ENCODE assay signal across 17 mouse cellular contexts in genomic region chr4:136123792-136124161, GRCm38 (mm10). TPM values are rescaled to one million over a fixed set of nuclear protein-coding genes. Genes with fewer than 3 reads are reported as not detected.
DNase-seq lines count a peak whose midpoint lies in the region; ATAC-seq and TF ChIP-seq lines count a peak whose summit lies in the region.
"Had no signal": no experiment of that assay in that cellular context is flagged by ENCODE, and none has a peak within 500 bp of the region (broad histone marks: within the 10 kb centered on the region; RNA-seq: fewer than 3 reads in every experiment).

No protein-coding gene starts in this region.

- TF ChIP-seq CTCF in heart, adult 2 months (IDR thresholded peaks at IDR 0.05) = no peak

- TF ChIP-seq POLR2A in heart, adult 2 months (IDR thresholded peaks at IDR 0.05; ENCODE audit: insufficient read depth, low read depth, low read length) = no peak

- H3K9me3 ChIP-seq in kidney, embryonic 14.5 days (ENCODE audit: control insufficient read depth, low read length) = no peaks in the 10 kb centered on the region
- no peaks in the 10 kb centered on the region for H3K9me3 ChIP-seq in neural tube, embryonic 14.5 days (ENCODE audit: control insufficient read depth, low read length)
- no peaks in the 10 kb centered on the region for H3K9me3 ChIP-seq in neural tube, embryonic 15.5 days (replicated peaks)
- H3K9me3 ChIP-seq in stomach, embryonic 16.5 days (replicated peaks; ENCODE audit: control insufficient read depth, low read length) = no peaks in the 10 kb centered on the region
- H3K9me3 ChIP-seq: midbrain, embryonic 15.5 days; neural tube, embryonic 12.5 days had no signal

- H3K9ac ChIP-seq in heart, adult 2 months (ENCODE audit: low read depth, low read length) = no peak overlapping the region
- H3K9ac ChIP-seq in kidney, embryonic 14.5 days (ENCODE audit: low read depth, low read length) = no peak overlapping the region
- no peak overlapping the region for H3K9ac ChIP-seq in neural tube, embryonic 14.5 days (replicated peaks; ENCODE audit: low read depth, low read length)
- H3K9ac ChIP-seq in neural tube, embryonic 15.5 days (replicated peaks) = no peak overlapping the region
- H3K9ac ChIP-seq in stomach, embryonic 16.5 days (ENCODE audit: low read length) = 0 out of 2 replicates have a peak overlapping the region, but pooled peaks have one; percentile 16
- H3K9ac ChIP-seq: midbrain, embryonic 15.5 days; neural tube, embryonic 12.5 days had no signal

- H3K4me1 ChIP-seq in heart, adult 2 months (ENCODE audit: control insufficient read depth, insufficient read depth, low read length) = peaks cover 12% of the 10 kb centered on the region
- H3K4me1 ChIP-seq in kidney, embryonic 14.5 days (ENCODE audit: control insufficient read depth, insufficient read depth, low read length) = peaks cover 22% of the 10 kb centered on the region
- no peaks in the 10 kb centered on the region for H3K4me1 ChIP-seq in neural tube, embryonic 14.5 days (ENCODE audit: control insufficient read depth, insufficient read depth, low read length)
- H3K4me1 ChIP-seq in neural tube, embryonic 15.5 days = no peaks in the 10 kb centered on the region
- peaks cover 19% of the 10 kb centered on the region for H3K4me1 ChIP-seq in stomach, embryonic 16.5 days (ENCODE audit: control insufficient read depth, insufficient read depth, low read length)
- H3K4me1 ChIP-seq: midbrain, embryonic 15.5 days had no signal

- WGBS in heart, adult 2 months = 80% methylated on average over 3 of the region's 3 CpGs
- WGBS in kidney, embryonic 14.5 days = 81% methylated on average over 3 of the region's 3 CpGs
- 81% methylated on average over 3 of the region's 3 CpGs for WGBS in neural tube, embryonic 14.5 days
- 82% methylated on average over 3 of the region's 3 CpGs for WGBS in neural tube, embryonic 15.5 days
- 85% methylated on average over 3 of the region's 3 CpGs for WGBS in stomach, embryonic 16.5 days

- intact Hi-C loops in heart, adult 2 months (cut with DNase I) = no loop called here

- no peaks in the 10 kb centered on the region for H3K36me3 ChIP-seq in heart, adult 2 months (ENCODE audit: control insufficient read depth, insufficient read depth, low read length)
- no peaks in the 10 kb centered on the region for H3K36me3 ChIP-seq in kidney, embryonic 14.5 days (ENCODE audit: control insufficient read depth, insufficient read depth, low read length)
- H3K36me3 ChIP-seq in neural tube, embryonic 14.5 days (ENCODE audit: control insufficient read depth, insufficient read depth, low read length) = no peaks in the 10 kb centered on the region
- H3K36me3 ChIP-seq in neural tube, embryonic 15.5 days = no peaks in the 10 kb centered on the region
- no peaks in the 10 kb centered on the region for H3K36me3 ChIP-seq in stomach, embryonic 16.5 days (ENCODE audit: control insufficient read depth, insufficient read depth, low read length)
- H3K36me3 ChIP-seq: midbrain, embryonic 15.5 days; neural tube, embryonic 12.5 days had no signal

- H3K4me2 ChIP-seq in kidney, embryonic 14.5 days (replicated peaks; ENCODE audit: low read depth, low read length) = no peak overlapping the region
- H3K4me2 ChIP-seq in neural tube, embryonic 14.5 days (ENCODE audit: low read depth, low read length) = no peak overlapping the region
- H3K4me2 ChIP-seq in neural tube, embryonic 15.5 days = no peak overlapping the region
- no peak overlapping the region for H3K4me2 ChIP-seq in stomach, embryonic 16.5 days (ENCODE audit: low read depth, low read length)
- H3K4me2 ChIP-seq: midbrain, embryonic 15.5 days; neural tube, embryonic 12.5 days had no signal

- TF ChIP-seq EP300 in heart, adult 2 months (IDR thresholded peaks at IDR 0.05; ENCODE audit: insufficient read depth, low read depth, low read length) = no peak

- no peaks in the 10 kb centered on the region for H3K79me2 ChIP-seq in heart, adult 2 months (replicated peaks; ENCODE audit: control insufficient read depth, insufficient read depth, low read length)

- ATAC-seq in kidney, embryonic 14.5 days (ENCODE audit: low FRiP score, low TSS enrichment) = no peak
- no peak for ATAC-seq in neural tube, embryonic 14.5 days (ENCODE audit: low read depth)
- ATAC-seq in neural tube, embryonic 15.5 days (ENCODE audit: low FRiP score) = no peak
- no peak; the same call in 1 of the 2 replicates for ATAC-seq in stomach, embryonic 16.5 days (ENCODE audit: insufficient read depth, low FRiP score)
- no peak for ATAC-seq in cerebellum, adult (ENCODE audit: insufficient number of reproducible peaks, low FRiP score, low TSS enrichment)
- ATAC-seq: activated CD4-positive, CD25-positive, alpha-beta regulatory T cell, adult 4 months; forebrain, embryonic 16.5 days; hindbrain, embryonic 16.5 days; midbrain, embryonic 15.5 days had no signal

- no peak overlapping the region for H3K4me3 ChIP-seq in heart, adult 2 months
- no peak overlapping the region for H3K4me3 ChIP-seq in kidney, embryonic 14.5 days (ENCODE audit: low read length)
- no peak overlapping the region for H3K4me3 ChIP-seq in neural tube, embryonic 14.5 days (ENCODE audit: low read depth, low read length)
- no peak overlapping the region for H3K4me3 ChIP-seq in neural tube, embryonic 15.5 days (replicated peaks)
- H3K4me3 ChIP-seq in stomach, embryonic 16.5 days (replicated peaks; ENCODE audit: low read length) = no peak overlapping the region
- H3K4me3 ChIP-seq: midbrain, embryonic 15.5 days; neural tube, embryonic 12.5 days had no signal

- H3K27ac ChIP-seq in heart, adult 2 months = peak overlapping the region; percentile 76
- H3K27ac ChIP-seq in kidney, embryonic 14.5 days (ENCODE audit: low read depth, low read length) = peak overlapping the region; percentile 19; the same call in 1 of the 2 replicates
- 0 out of 2 replicates have a peak overlapping the region, but pooled peaks have one; percentile 22 for H3K27ac ChIP-seq in neural tube, embryonic 14.5 days (ENCODE audit: low read depth, low read length)
- no peak overlapping the region for H3K27ac ChIP-seq in neural tube, embryonic 15.5 days (replicated peaks)
- H3K27ac ChIP-seq in stomach, embryonic 16.5 days (ENCODE audit: low read length) = peak overlapping the region; percentile 62
- H3K27ac ChIP-seq: midbrain, embryonic 15.5 days; neural tube, embryonic 12.5 days had no signal

- H3K27me3 ChIP-seq in heart, adult 2 months (ENCODE audit: control insufficient read depth, insufficient read depth, low read length) = no peaks in the 10 kb centered on the region
- H3K27me3 ChIP-seq in kidney, embryonic 14.5 days (ENCODE audit: control insufficient read depth, insufficient read depth, low read length) = no peaks in the 10 kb centered on the region
- no peaks in the 10 kb centered on the region for H3K27me3 ChIP-seq in neural tube, embryonic 14.5 days (ENCODE audit: control insufficient read depth, insufficient read depth, low read length)
- H3K27me3 ChIP-seq in neural tube, embryonic 15.5 days (replicated peaks) = no peaks in the 10 kb centered on the region
- H3K27me3 ChIP-seq in stomach, embryonic 16.5 days (ENCODE audit: control insufficient read depth, insufficient read depth, low read length) = no peaks in the 10 kb centered on the region
- H3K27me3 ChIP-seq: midbrain, embryonic 15.5 days; neural tube, embryonic 12.5 days had no signal

- DNase-seq in heart, adult 2 months = no peak
- DNase-seq in heart, adult 8-10 months (ENCODE audit: low spot score) = no peak
- DNase-seq in kidney, postnatal 14 days = no peak
- DNase-seq: adrenal gland, postnatal 36 days; cerebellum, postnatal 25 days; layer of hippocampus, postnatal 36 days; thymus, adult 2 months had no signal

RNA-seq across cellular contexts. Expression of gene Id3, which starts 19.5 kb away (rescaled TPM):
- 10 to 100 TPM; 56.8 to 58.8 TPM for total RNA-seq in heart, adult 2 months (2021)
- 92.1 and 120 TPM in 2 replicates for polyA plus RNA-seq in heart, adult 2 months (2012; rRNA removed)
- 10 to 100 TPM; 41.4 to 71.3 (median 61.6) TPM for total RNA-seq in heart, adult 8-10 months (2022)
- 848 and 979 TPM in 2 replicates for polyA plus RNA-seq in kidney, embryonic 14.5 days (2014; fragmentation: Nextera tagmentation; extraction: Ambion mirVana)
- 156 and 196 TPM in 2 replicates for polyA plus RNA-seq in neural tube, embryonic 14.5 days (2014; fragmentation: Nextera tagmentation; extraction: Ambion mirVana)
- polyA plus RNA-seq in neural tube, embryonic 15.5 days (2015; fragmentation: Nextera tagmentation; extraction: Ambion mirVana) = 227 TPM in 2 replicates
- 271 and 285 TPM in 2 replicates for polyA plus RNA-seq in stomach, embryonic 16.5 days (2015; fragmentation: Nextera tagmentation; extraction: Ambion mirVana)

RNA-seq across cellular contexts. Expression of gene E2f2, which starts 48.4 kb away (rescaled TPM):
- total RNA-seq in heart, adult 2 months (2021) = 1 to 10 TPM in 1 of 2 experiments, under 1 TPM in 1; 0.65 to 5.3 TPM
- 0.41 and 1.3 TPM in 2 replicates for polyA plus RNA-seq in heart, adult 2 months (2012; rRNA removed)
- total RNA-seq in heart, adult 8-10 months (2022) = 1 to 10 TPM in 1 of 4 experiments, under 1 TPM in 3; 0.38 to 2.1 (median 0.59) TPM
- polyA plus RNA-seq in kidney, embryonic 14.5 days (2014; fragmentation: Nextera tagmentation; extraction: Ambion mirVana) = 5.7 and 6.0 TPM in 2 replicates
- polyA plus RNA-seq in neural tube, embryonic 14.5 days (2014; fragmentation: Nextera tagmentation; extraction: Ambion mirVana) = 0.76 and 1.4 TPM in 2 replicates
- 2.1 and 4.4 TPM in 2 replicates for polyA plus RNA-seq in neural tube, embryonic 15.5 days (2015; fragmentation: Nextera tagmentation; extraction: Ambion mirVana)
- polyA plus RNA-seq in stomach, embryonic 16.5 days (2015; fragmentation: Nextera tagmentation; extraction: Ambion mirVana) = 7.7 and 9.3 TPM in 2 replicates
